Comparison of ENCODE assay signal across 26 mouse cellular contexts in the genomic region with DNA sequence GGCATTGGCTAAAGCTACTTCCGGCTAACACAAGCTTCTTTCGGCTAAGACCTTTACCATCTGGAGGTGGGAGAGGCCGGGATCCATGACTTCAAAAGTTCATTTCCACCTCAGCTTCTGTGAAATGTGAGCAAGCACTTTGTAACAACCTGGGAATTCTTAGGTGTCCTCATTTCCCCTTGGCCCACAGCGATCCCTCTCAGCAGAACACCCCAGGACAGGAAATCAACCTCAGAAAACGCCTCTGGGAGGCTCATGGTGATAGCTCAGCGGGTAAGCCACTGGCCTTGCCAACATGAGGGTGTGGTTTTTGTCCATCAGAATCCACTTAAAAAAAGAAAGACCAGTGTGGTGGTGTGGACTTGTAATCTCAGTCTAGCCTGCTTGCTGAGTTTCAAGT. TPM values are rescaled to one million over a fixed set of nuclear protein-coding genes. Genes with fewer than 3 reads are reported as not detected.
A peak's percentile ranks its signal among the peaks of the same experiment; 100 is the strongest.
DNase-seq lines count a peak whose midpoint lies in the region; ATAC-seq lines count a peak whose summit lies in the region.
"Had no signal": no experiment of that assay in that cellular context is flagged by ENCODE, and none has a peak within 500 bp of the region (broad histone marks: within the 10 kb centered on the region; RNA-seq: fewer than 3 reads in every experiment).

No protein-coding gene starts in this region.

- peak overlapping the region; percentile 51 for H3K27ac ChIP-seq in brown adipose tissue, adult 24 weeks (replicated peaks; ENCODE audit: low read depth, low read length)
- H3K27ac ChIP-seq: embryonic facial prominence, embryonic 13.5 days; embryonic facial prominence, embryonic 15.5 days; forebrain, embryonic 10.5 days; forebrain, embryonic 12.5 days had no signal

- H3K4me1 ChIP-seq in brown adipose tissue, adult 24 weeks (ENCODE audit: control insufficient read depth, insufficient read depth, insufficient read length, low read length) = peaks cover 12% of the 10 kb centered on the region

- DNase-seq in heart, adult 11 months = peak; percentile 93
- no peak for DNase-seq in heart, adult 9 months (ENCODE audit: low spot score in 2 of 2)
- no peak for DNase-seq in layer of hippocampus, adult 9-11 months
- DNase-seq: adrenal gland, adult 8-10 months; adrenal gland, postnatal 14 days; adrenal gland, postnatal 36 days; B cell, adult 2 months; cerebellum, adult 11 months; cerebellum, adult 18-20 months; cerebellum, adult 8-10 months; cerebellum, adult 9-11 months; cerebellum, postnatal 14 days; cerebellum, postnatal 36 days; embryo, embryonic 11 days had no signal

- no peak for ATAC-seq in frontal cortex, adult (ENCODE audit: low TSS enrichment)
- ATAC-seq: activated CD4-positive, CD25-positive, alpha-beta regulatory T cell, adult 4 months; CD4-positive, CD25-positive, alpha-beta regulatory T cell, adult 4 months; forebrain, embryonic 14.5 days; forebrain, embryonic 16.5 days; Patski had no signal

- no peak overlapping the region for H3K4me3 ChIP-seq in brown adipose tissue, adult 24 weeks (ENCODE audit: insufficient read depth, low read depth, low read length)
- H3K4me3 ChIP-seq: embryonic facial prominence, embryonic 13.5 days; embryonic facial prominence, embryonic 15.5 days; erythroblast, embryonic 14.5 days; forebrain, embryonic 10.5 days; forebrain, embryonic 12.5 days had no signal

RNA-seq across cellular contexts. Expression of a gene that starts 13.1 kb away (rescaled TPM):
- polyA plus RNA-seq in brown adipose tissue, adult 24 weeks (2012; ENCODE audit: insufficient read depth, insufficient read length, missing spikeins) = 12.0 and 17.5 TPM in 2 replicates
